Mouse (Mus musculus) cerebellum, adult 2 months (tissue): ENCODE measurements around the gene Katnbl1. TPM values are rescaled to one million over a fixed set of nuclear protein-coding genes. Genes with fewer than 3 reads are reported as not detected.
A peak's percentile ranks its signal among the peaks of the same experiment; 100 is the strongest.

ENCODE experiments used
- DNase-seq, 2 experiments: peaks; one replicate each; pipeline ENCODE4 v3.0.0; 2021
- H3K27ac ChIP-seq: fragments of 200-500 bp; 2 replicates; pipeline ENCODE4 v1.5.1; 2012; ENCODE audit warnings: low read length, control low read depth, inconsistent platforms; ENCODE audit not compliant: insufficient read depth
- H3K27me3 ChIP-seq: fragments of 200-500 bp; 2 replicates; pipeline ENCODE4 v1.6.1; 2012; ENCODE audit warnings: inconsistent platforms, mild to moderate bottlenecking, low read length, moderate library complexity; ENCODE audit not compliant: control insufficient read depth, insufficient read depth
- H3K4me1 ChIP-seq: fragments of 200-500 bp; 2 replicates; pipeline ENCODE4 v1.6.1; 2011; ENCODE audit warnings: low read length; ENCODE audit not compliant: control insufficient read depth, insufficient read depth
- H3K4me3 ChIP-seq: fragments of 200-500 bp; replicated peaks from 2 replicates; pipeline ENCODE3; 2011; ENCODE audit warnings: mild to moderate bottlenecking, low read depth, low read length, control low read depth; ENCODE audit not compliant: insufficient read depth
- CTCF ChIP-seq: fragments of 200-500 bp; IDR thresholded peaks from 2 replicates; pipeline ENCODE4 v1.5.1; 2011; ENCODE audit warnings: low read depth, mild to moderate bottlenecking, control low read depth, low read length, moderate library complexity, borderline replicate concordance; ENCODE audit not compliant: insufficient read depth
- POLR2A ChIP-seq: fragments of 200-500 bp; IDR thresholded peaks from 2 replicates; pipeline ENCODE4 v1.6.1; 2011; ENCODE audit warnings: low read length, control low read depth, borderline replicate concordance; ENCODE audit not compliant: insufficient read depth
- WGBS: fragments of 180-500 bp; shearing (Covaris S2); methylation state at CpG from one replicate; pipeline ENCODE4 v1.1.7; 2018; 5-methylcytosine and 5-hydroxymethylcytosine counted together
- polyA plus RNA-seq: library from polyadenylated mRNA; depleted of rRNA; stranded (reverse); fragments of >200 nt; gene quantifications from 2 replicates; pipeline ENCODE4 v1.2.3, GENCODE M21; 2012

The Katnbl1 gene
- polyA plus RNA-seq, 1 experiment, result 10.7 TPM

- WGBS, result 69% methylated on average over 2 of the region's 2 CpGs
- Histone ChIP-seq H3K4me3 (no peak overlapping the region), H3K27me3 (no peaks in the 10 kb centered on the region), H3K27ac (no peak overlapping the region), H3K4me1 (no peaks in the 10 kb centered on the region)
- TF ChIP-seq CTCF, result no peak
- TF ChIP-seq POLR2A, result no peak
- DNase-seq, result no peak
These were observed 19.4 kb upstream of the Katnbl1 start for GRCm38 (mm10) chr2:112359611-112360010.

GRCm38 (mm10) chr2:112360012-112360780 is 18.8 kb upstream of the Katnbl1 start:
- no peak for DNase-seq
- no peak overlapping the region for H3K27ac ChIP-seq
- 89% methylated on average over 12 of the region's 12 CpGs for WGBS

GRCm38 (mm10) chr2:112360781-112361169 is 18.2 kb upstream of the Katnbl1 start:
- no peak overlapping the region for H3K27ac ChIP-seq
- DNase-seq, result no peak
- no peaks in the 10 kb centered on the region for H3K4me1 ChIP-seq
- no peaks in the 10 kb centered on the region for H3K27me3 ChIP-seq
- TF ChIP-seq POLR2A, result no peak
- TF ChIP-seq CTCF, result no peak
- 72% methylated on average over 2 of the region's 2 CpGs for WGBS
- H3K4me3 ChIP-seq, result no peak overlapping the region

More at GRCm38 (mm10) chr2:112360012-112360780, 18.8 kb upstream of the Katnbl1 start:
- Histone ChIP-seq H3K4me3 (no peak overlapping the region), H3K4me1 (no peaks in the 10 kb centered on the region), H3K27me3 (no peaks in the 10 kb centered on the region)
- TF ChIP-seq CTCF (no peak), POLR2A (no peak)

- H3K4me3 ChIP-seq, result peak overlapping the region; percentile 99
- TF ChIP-seq CTCF (no peak), POLR2A (no peak)
- DNase-seq, result no peak
- H3K27ac ChIP-seq, result no peak overlapping the region
- 15% methylated on average over 15 of the region's 15 CpGs for whole genome bisulfite sequencing
- H3K27me3 ChIP-seq, result no peaks in the 10 kb centered on the region
- peaks cover 4% of the 10 kb centered on the region for H3K4me1 ChIP-seq
These were observed 11.8 kb upstream of the Katnbl1 start for GRCm38 (mm10) chr2:112367222-112367621.

GRCm38 (mm10) chr2:112367726-112368673 is 11.0 kb upstream of the Katnbl1 start, which contains the start of gene Emc4:
TSS of gene Emc4 (minus strand) at chr2:112368027.
- WGBS, result 2% methylated on average over 46 of the region's 46 CpGs
- Histone ChIP-seq H3K27me3 (no peaks in the 10 kb centered on the region), H3K4me1 (peaks cover 4% of the 10 kb centered on the region), H3K27ac (peak within 1 kb of the TSS; percentile 71), H3K4me3 (peak within 1 kb of the TSS; percentile 99)
- TF ChIP-seq CTCF, result no peak
- peak; percentile 92; the same call in 1 of the 2 replicates for TF ChIP-seq POLR2A
- DNase-seq, result peak; percentile 93 to 95

- Histone ChIP-seq H3K4me1 (peaks cover 4% of the 10 kb centered on the region), H3K4me3 (no peak overlapping the region), H3K27me3 (no peaks in the 10 kb centered on the region), H3K27ac (no peak overlapping the region)
- WGBS, result 17% methylated on average over 5 of the region's 5 CpGs
- DNase-seq, result no peak
- TF ChIP-seq POLR2A (no peak), CTCF (no peak)
These were observed 9.1 kb upstream of the Katnbl1 start for GRCm38 (mm10) chr2:112369941-112370340.

GRCm38 (mm10) chr2:112373141-112373540 is 5.9 kb upstream of the Katnbl1 start:
- DNase-seq, result no peak
- Histone ChIP-seq H3K4me3 (no peak overlapping the region), H3K4me1 (no peaks in the 10 kb centered on the region), H3K27ac (no peak overlapping the region), H3K27me3 (no peaks in the 10 kb centered on the region)
- TF ChIP-seq CTCF, result no peak
- TF ChIP-seq POLR2A, result no peak
- WGBS, result 8% methylated on average over 4 of the region's 4 CpGs

GRCm38 (mm10) chr2:112374610-112375009 is 4.4 kb upstream of the Katnbl1 start:
- no peak overlapping the region for H3K27ac ChIP-seq
- no peaks in the 10 kb centered on the region for H3K27me3 ChIP-seq
- 61% methylated on average over 5 of the region's 5 CpGs for WGBS
- no peak overlapping the region for H3K4me3 ChIP-seq
- DNase-seq, result no peak
- TF ChIP-seq CTCF, result no peak
- no peak for TF ChIP-seq POLR2A
- no peaks in the 10 kb centered on the region for H3K4me1 ChIP-seq
